In the genomic region with DNA sequence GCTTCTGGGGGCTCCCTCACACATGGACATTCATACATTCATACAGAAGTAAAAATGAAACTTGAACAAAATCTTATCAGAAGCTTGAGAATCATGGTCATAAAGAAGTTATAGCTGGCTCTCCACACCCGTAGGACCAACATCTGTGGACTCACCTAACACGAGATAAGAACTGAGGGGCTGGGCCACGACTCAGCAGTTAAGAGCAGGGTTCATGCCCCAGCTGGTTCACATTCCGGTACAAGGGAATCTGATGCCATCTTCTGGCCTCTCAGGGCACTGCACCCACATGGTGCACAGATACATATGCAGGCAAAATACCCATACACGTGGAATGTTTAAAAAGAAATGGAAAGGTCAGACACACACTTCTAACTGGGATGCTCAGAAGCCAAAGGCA, we compare ENCODE assay signal across 9 mouse cellular contexts. TPM values are rescaled to one million over a fixed set of nuclear protein-coding genes. Genes with fewer than 3 reads are reported as not detected.
DNase-seq lines count a peak whose midpoint lies in the region; ATAC-seq lines count a peak whose summit lies in the region.
"Had no signal": no experiment of that assay in that cellular context is flagged by ENCODE, and none has a peak within 500 bp of the region (broad histone marks: within the 10 kb centered on the region; RNA-seq: fewer than 3 reads in every experiment).

No protein-coding gene starts in this region.

- H3K4me2 ChIP-seq in embryonic facial prominence, embryonic 11.5 days (ENCODE audit: low read depth, low read length) = no peak overlapping the region
- H3K4me2 ChIP-seq in intestine, embryonic 15.5 days (replicated peaks) = no peak overlapping the region
- 0 out of 2 replicates have a peak overlapping the region, but pooled peaks have one; percentile 18 for H3K4me2 ChIP-seq in liver, embryonic 16.5 days (ENCODE audit: low read depth, low read length)
- H3K4me2 ChIP-seq: lung, embryonic 15.5 days had no signal

- H3K4me3 ChIP-seq in embryonic facial prominence, embryonic 11.5 days (ENCODE audit: low read depth, low read length) = no peak overlapping the region
- H3K4me3 ChIP-seq in intestine, embryonic 15.5 days (replicated peaks) = no peak overlapping the region
- peak overlapping the region; percentile 9; the same call in 1 of the 2 replicates for H3K4me3 ChIP-seq in liver, embryonic 16.5 days (ENCODE audit: low read depth, low read length)
- H3K4me3 ChIP-seq: lung, embryonic 15.5 days had no signal

- H3K36me3 ChIP-seq in embryonic facial prominence, embryonic 11.5 days (replicated peaks; ENCODE audit: control insufficient read depth, insufficient read depth, low read depth, low read length) = no peaks in the 10 kb centered on the region
- H3K36me3 ChIP-seq in intestine, embryonic 15.5 days = no peaks in the 10 kb centered on the region
- H3K36me3 ChIP-seq in liver, embryonic 16.5 days (ENCODE audit: control insufficient read depth, insufficient read depth) = no peaks in the 10 kb centered on the region
- H3K36me3 ChIP-seq: lung, embryonic 15.5 days had no signal

- no peak overlapping the region for H3K27ac ChIP-seq in embryonic facial prominence, embryonic 11.5 days (replicated peaks; ENCODE audit: low read depth, low read length)
- 0 out of 2 replicates have a peak overlapping the region, but pooled peaks have one; percentile 19 for H3K27ac ChIP-seq in intestine, embryonic 15.5 days
- no peak overlapping the region for H3K27ac ChIP-seq in liver, embryonic 16.5 days (ENCODE audit: low read length)
- H3K27ac ChIP-seq: lung, embryonic 15.5 days had no signal

- H3K9ac ChIP-seq in embryonic facial prominence, embryonic 11.5 days (replicated peaks; ENCODE audit: low read length) = no peak overlapping the region
- H3K9ac ChIP-seq in intestine, embryonic 15.5 days = no peak overlapping the region
- H3K9ac ChIP-seq in liver, embryonic 16.5 days (ENCODE audit: low read depth, low read length) = no peak overlapping the region
- H3K9ac ChIP-seq: lung, embryonic 15.5 days had no signal

- H3K9me3 ChIP-seq in embryonic facial prominence, embryonic 11.5 days (replicated peaks; ENCODE audit: control insufficient read depth, low read length) = no peaks in the 10 kb centered on the region
- no peaks in the 10 kb centered on the region for H3K9me3 ChIP-seq in intestine, embryonic 15.5 days
- no peaks in the 10 kb centered on the region for H3K9me3 ChIP-seq in liver, embryonic 16.5 days (replicated peaks; ENCODE audit: control insufficient read depth, low read length)
- H3K9me3 ChIP-seq: lung, embryonic 15.5 days had no signal

- H3K4me1 ChIP-seq in embryonic facial prominence, embryonic 11.5 days (ENCODE audit: control insufficient read depth, insufficient read depth, low read length) = no peaks in the 10 kb centered on the region
- no peaks in the 10 kb centered on the region for H3K4me1 ChIP-seq in intestine, embryonic 15.5 days (replicated peaks)
- H3K4me1 ChIP-seq in liver, embryonic 16.5 days (ENCODE audit: control insufficient read depth, low read depth, low read length) = peaks cover 18% of the 10 kb centered on the region

- 24% methylated on average over 5 of the region's 5 CpGs for WGBS in embryonic facial prominence, embryonic 11.5 days
- WGBS in intestine, embryonic 15.5 days = 17% methylated on average over 5 of the region's 5 CpGs
- 5% methylated on average over 5 of the region's 5 CpGs for WGBS in liver, embryonic 16.5 days (ENCODE audit: insufficient replicate concordance)

- no peaks in the 10 kb centered on the region for H3K27me3 ChIP-seq in embryonic facial prominence, embryonic 11.5 days (ENCODE audit: control insufficient read depth, insufficient read depth, low read length)
- no peaks in the 10 kb centered on the region for H3K27me3 ChIP-seq in intestine, embryonic 15.5 days (replicated peaks)
- H3K27me3 ChIP-seq in liver, embryonic 16.5 days (ENCODE audit: control insufficient read depth, insufficient read depth, low read depth, low read length) = no peaks in the 10 kb centered on the region
- H3K27me3 ChIP-seq: lung, embryonic 15.5 days had no signal

- ATAC-seq in CD4-positive, CD25-positive, alpha-beta regulatory T cell, adult 4 months = no peak
- no peak for ATAC-seq in embryonic facial prominence, embryonic 11.5 days (replicated peaks; ENCODE audit: insufficient number of reproducible peaks, low FRiP score, low TSS enrichment, low read depth)
- ATAC-seq in intestine, embryonic 15.5 days = peak; percentile 71
- peak; percentile 31 for ATAC-seq in liver, embryonic 16.5 days (ENCODE audit: low read depth)

- peak; percentile 79 for DNase-seq in CD4-positive, CD25-positive, alpha-beta regulatory T cell, adult 2 months (ENCODE audit: low read depth, low spot score)
- DNase-seq in urinary bladder, adult 18-20 months (ENCODE audit: low spot score in 2 of 2) = peak; percentile 43 to 70
- no peak for DNase-seq in urinary bladder, adult 2 months (ENCODE audit: low spot score)
- peak; percentile 79 for DNase-seq in embryonic facial prominence, embryonic 11.5 days (ENCODE audit: low spot score)
- peak; percentile 83 for DNase-seq in right cerebral cortex, postnatal 4 days

RNA-seq across cellular contexts. Expression of a gene that starts 3.1 kb away (rescaled TPM):
- 1 to 10 TPM; 9.6 to 9.7 TPM for polyA plus RNA-seq in CD4-positive, CD25-positive, alpha-beta regulatory T cell, adult 4 months (2017; shearing (Covaris generic))
- 20.0 and 22.4 TPM in 2 replicates for polyA plus RNA-seq in urinary bladder, adult 2 months (2012; rRNA removed)
- polyA plus RNA-seq in embryonic facial prominence, embryonic 11.5 days (2014; fragmentation: Nextera tagmentation; extraction: Ambion mirVana) = 24.3 and 24.6 TPM in 2 replicates
- polyA plus RNA-seq in intestine, embryonic 15.5 days (2015; fragmentation: Nextera tagmentation; extraction: Ambion mirVana) = 24.4 and 24.5 TPM in 2 replicates
- polyA plus RNA-seq in liver, embryonic 16.5 days (2015; fragmentation: Nextera tagmentation; extraction: Ambion mirVana) = 7.3 and 8.2 TPM in 2 replicates

RNA-seq across cellular contexts. Expression of a gene that starts 3.2 kb away (rescaled TPM):
- polyA plus RNA-seq in CD4-positive, CD25-positive, alpha-beta regulatory T cell, adult 4 months (2017; shearing (Covaris generic)) = 10 to 100 TPM; 11.0 to 11.6 TPM
- 17.3 and 19.1 TPM in 2 replicates for polyA plus RNA-seq in urinary bladder, adult 2 months (2012; rRNA removed)
- polyA plus RNA-seq in embryonic facial prominence, embryonic 11.5 days (2014; fragmentation: Nextera tagmentation; extraction: Ambion mirVana) = 13.0 and 13.6 TPM in 2 replicates
- polyA plus RNA-seq in intestine, embryonic 15.5 days (2015; fragmentation: Nextera tagmentation; extraction: Ambion mirVana) = 17.8 and 19.2 TPM in 2 replicates
- 3.2 and 3.4 TPM in 2 replicates for polyA plus RNA-seq in liver, embryonic 16.5 days (2015; fragmentation: Nextera tagmentation; extraction: Ambion mirVana)

RNA-seq across cellular contexts. Expression of a gene that starts 29.2 kb away (rescaled TPM):
- not detected for polyA plus RNA-seq in CD4-positive, CD25-positive, alpha-beta regulatory T cell, adult 4 months (2017; shearing (Covaris generic))
- polyA plus RNA-seq in urinary bladder, adult 2 months (2012; rRNA removed) = 42.5 and 43.9 TPM in 2 replicates
- 8.1 and 9.8 TPM in 2 replicates for polyA plus RNA-seq in embryonic facial prominence, embryonic 11.5 days (2014; fragmentation: Nextera tagmentation; extraction: Ambion mirVana)
- polyA plus RNA-seq in intestine, embryonic 15.5 days (2015; fragmentation: Nextera tagmentation; extraction: Ambion mirVana) = 6.9 and 7.0 TPM in 2 replicates
- polyA plus RNA-seq in liver, embryonic 16.5 days (2015; fragmentation: Nextera tagmentation; extraction: Ambion mirVana) = 0.56 and 0.60 TPM in 2 replicates

Comparison
In these comparisons a context has a peak if more than half of its experiments do, and no peak if none do; other contexts are left out.
1. ATAC-seq: peak in intestine, embryonic 15.5 days (single experiment) and liver, embryonic 16.5 days (single experiment); none in CD4-positive, CD25-positive, alpha-beta regulatory T cell, adult 4 months (single experiment) and embryonic facial prominence, embryonic 11.5 days (single experiment).